Mouse (Mus musculus) kidney, adult 9 months (tissue): Measurements from ENCODE around the gene Arrb1.

Experiments
- DNase-seq: peaks from one replicate; pipeline ENCODE4 v3.0.0; 2022

The Arrb1 gene

GRCm38 (mm10) chr7:99642078-99642477 lies 106.8 kb downstream of the Arrb1 start:
- DNase-seq = no peak

GRCm38 (mm10) chr7:99644701-99645100 lies 109.4 kb downstream of the Arrb1 start:
- no peak for DNase-seq

GRCm38 (mm10) chr7:99648623-99649022 lies 113.4 kb downstream of the Arrb1 start:
- DNase-seq = peak; percentile 45

- DNase-seq = no peak
Measured at GRCm38 (mm10) chr7:99649585-99649984, 114.3 kb downstream of the Arrb1 start.

DNA sequence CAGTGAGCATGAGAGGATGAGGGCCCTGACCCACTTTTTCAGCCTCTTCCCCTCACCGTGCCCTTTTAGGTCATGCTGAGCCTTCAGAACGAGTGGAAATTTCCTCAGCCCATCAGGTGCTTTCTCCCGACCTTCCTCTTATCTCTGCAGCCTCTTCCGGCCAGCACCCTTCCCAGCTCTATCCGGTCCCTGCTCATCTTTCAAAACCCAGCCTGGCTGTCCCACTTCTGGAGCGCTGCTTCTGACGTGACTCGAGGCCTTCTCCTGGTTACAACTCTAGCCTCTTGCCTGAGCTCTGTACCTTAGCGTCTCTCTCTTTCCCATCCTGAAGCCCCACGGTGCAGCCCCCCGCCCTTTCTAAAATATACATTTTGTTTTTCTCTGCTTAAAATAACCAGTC lies 119.0 kb downstream of the Arrb1 start:
- no peak for DNase-seq
